Mouse (Mus musculus): Measurements from ENCODE around the gene Ypel5.
A peak's percentile ranks its signal among the peaks of the same experiment; 100 is the strongest.

Gene Ypel5

DNA sequence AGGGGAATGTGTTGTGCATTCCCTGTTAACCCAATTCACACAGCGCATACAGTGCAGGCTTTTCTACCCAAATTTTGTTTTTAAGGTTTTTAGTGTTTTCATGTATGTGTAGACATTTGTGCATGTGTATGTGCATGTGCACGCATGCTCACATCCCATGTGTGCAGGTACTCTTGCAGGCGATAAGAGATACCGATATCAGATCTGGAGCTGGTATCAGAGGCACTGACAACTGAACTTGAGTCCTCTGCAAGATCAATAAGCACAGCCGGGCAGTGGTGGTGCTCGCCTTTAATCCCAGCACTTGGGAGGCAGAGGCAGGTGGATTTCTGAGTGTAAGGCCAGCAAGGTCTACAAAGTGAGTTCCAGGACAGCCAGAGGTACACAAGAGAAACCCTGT, 8.1 kb downstream of the Ypel5 start:
- DNase-seq (ENCODE audit: low spot score): no peak

DNA sequence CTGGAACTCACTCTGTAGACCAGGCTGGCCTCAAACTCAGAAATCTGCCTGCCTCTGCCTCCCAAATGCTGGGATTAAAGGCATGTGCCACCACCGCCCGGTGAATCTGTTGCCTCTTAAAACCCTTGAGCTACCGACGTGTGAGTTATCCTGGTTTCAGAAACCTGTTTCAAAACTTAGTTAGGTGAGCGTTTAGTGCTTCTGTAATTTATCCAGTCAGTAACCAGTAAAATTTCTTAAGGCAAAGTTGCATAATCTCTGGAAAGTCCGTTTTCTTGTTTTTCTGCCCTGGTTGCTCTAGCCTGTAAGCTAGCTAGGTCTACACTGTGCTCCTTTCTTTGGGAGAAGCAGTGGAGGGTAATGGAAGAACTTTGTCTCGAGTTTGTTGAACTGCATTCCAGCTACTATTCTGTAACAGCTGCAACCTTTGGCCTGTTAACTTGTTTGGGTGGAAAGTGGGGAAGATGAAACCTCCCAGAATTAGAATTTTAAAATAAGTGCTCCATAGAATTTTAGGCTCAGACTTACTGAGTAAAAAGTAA, 8.8 kb downstream of the Ypel5 start:
- DNase-seq (ENCODE audit: low spot score): no peak

DNA sequence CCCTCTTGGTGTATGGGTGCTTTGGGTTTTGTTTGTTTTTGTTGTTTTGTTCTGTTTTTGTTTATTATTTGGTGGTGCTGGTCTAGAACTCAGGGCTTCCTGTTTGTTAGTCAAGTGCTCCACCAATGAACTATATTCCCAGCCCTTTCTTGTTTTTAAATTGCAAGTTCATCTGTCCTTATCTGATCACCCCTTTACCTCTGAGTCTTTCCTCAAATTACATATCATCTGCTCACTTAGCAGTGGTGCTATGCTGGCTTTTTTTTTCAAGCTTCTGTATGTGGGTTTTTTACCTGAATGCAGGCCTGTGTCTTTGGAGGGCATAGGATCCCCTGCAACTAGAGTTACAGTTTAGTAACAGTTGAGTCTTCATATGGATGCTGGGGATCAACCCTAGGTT, 9.3 kb downstream of the Ypel5 start:
- no peak for DNase-seq (ENCODE audit: low spot score)

DNA sequence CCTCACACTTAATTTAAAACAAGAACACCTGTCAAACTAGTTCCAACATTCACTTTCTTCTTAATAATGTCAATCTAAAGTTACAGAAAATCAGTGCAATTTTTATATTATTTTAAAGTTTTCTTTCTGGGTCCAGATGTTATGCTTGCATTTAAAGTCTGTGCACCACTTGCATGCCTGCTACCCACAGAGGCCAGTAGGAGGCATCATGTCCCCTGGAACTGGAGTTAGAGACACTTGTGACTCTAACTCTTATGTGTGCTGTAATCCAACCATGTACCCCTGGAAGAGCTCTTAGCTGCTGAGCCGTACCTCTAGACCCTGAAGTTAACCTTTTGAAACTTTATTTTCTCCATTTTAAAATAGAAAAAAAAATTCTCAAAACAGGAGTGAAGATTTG, 19.0 kb downstream of the Ypel5 start:
- DNase-seq (ENCODE audit: low spot score): no peak

DNA sequence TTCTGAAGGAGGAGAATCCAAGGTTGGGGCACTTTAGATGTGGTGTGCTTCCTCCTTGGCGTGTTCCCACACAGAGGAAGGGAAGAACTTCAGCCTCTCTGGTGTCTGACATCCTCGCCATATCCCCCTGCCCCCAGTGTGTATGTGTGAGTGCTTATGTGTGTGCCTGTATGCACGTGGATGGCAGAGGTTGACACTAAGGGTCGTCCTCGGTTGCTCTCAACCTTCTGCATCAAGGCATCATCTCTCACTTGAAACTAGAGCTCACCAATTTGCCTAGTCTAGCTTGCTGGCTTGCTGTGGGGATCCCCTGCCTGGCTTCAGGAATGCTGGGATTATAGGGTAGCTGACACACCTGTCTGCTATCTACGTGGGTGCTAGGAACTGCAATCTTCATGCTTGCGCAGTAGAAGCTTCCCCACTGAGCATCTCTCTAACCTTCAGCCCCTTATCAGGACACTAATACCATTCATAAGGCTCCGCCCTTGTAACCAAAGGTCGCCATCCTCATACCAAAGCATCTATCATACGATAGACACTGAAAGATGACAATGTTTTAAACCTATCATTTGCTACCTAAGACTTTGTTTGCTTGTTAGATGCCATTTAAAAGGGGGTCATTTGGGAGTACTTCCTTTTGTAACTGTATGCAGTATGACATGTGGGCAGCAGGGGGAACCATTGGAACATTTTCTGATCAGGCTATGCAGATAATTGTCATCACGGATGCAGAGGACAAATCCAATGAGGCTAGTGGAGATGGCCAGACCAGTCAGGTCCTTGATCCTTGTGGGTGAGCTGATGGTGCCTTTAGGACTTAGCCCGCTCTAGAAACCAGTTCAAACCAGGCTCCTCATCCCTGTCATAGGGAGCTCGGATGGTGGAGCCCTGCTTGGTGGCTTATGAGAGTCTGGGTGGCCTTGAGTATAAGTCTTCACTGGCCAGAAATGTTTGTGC, 21.7 kb downstream of the Ypel5 start:
- peak; percentile 67 for DNase-seq (ENCODE audit: low spot score)

DNA sequence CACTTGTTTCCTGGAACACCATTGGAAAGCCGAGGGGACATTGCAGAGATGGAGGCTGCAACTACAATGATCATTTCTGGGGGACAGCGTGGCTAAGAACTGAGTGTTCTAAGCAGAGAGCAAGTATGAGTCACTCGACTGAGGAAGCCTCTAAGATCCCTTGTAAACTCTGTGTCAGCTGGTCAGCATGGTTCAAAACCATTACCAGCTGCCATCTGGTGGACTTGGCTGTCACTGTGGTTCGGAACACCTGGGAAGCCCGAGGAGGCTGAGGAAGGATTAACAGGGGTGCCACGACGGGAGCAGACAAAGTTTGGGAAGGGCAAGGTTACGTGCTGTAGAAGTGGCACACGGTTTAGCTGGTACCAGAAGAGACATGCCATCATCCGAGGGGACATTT, 27.0 kb downstream of the Ypel5 start:
- DNase-seq (ENCODE audit: low spot score): no peak

DNA sequence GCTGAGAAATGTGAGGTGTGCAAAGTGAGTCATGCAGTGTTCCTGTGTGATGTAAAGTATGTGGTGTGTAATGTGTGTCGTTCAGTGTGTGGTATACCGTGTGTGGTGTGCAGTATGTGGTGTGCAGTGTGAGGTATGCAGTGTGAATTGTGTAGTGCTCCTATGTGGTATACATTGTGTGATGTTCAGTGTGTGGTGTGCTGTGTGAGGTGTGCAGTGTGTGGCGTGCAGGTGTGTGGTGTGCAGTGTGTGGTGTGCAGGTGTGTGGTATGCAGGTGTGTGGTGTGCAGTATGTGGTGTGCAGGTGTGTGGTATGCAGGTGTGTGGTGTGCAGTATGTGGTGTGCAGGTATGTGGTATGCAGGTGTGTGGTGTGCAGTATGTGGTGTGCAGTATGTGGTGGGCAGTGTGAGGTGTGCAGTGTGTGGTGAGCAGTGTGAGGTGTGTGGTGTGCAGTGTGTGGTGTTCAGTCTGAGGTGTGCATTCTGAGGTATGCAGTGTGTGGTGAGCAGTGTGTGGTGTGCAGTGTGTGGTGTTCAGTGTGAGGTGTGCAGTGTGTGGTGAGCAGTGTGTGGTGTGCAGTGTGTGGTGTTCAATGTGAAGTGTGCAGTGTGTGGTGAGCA, 30.5 kb downstream of the Ypel5 start:
- DNase-seq (ENCODE audit: low spot score): no peak

DNA sequence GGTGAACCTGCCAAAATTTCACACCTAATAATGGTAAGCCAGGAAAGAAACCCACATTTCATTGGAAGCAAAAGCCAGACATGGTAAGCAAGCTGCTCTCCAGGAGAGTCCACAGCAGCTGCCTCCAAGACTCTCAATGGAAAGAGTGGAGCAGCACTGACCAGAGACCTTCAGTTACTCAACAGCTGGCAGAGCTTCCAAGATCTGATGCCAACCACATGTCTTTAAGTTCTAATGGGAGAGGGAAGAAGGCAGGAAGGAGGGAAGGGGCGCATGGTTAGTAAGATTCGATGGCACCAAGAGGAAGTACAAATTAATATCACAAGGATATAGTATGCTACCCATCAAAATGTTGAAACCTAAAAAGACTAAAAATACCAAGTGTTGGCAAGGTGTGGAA, 31.9 kb downstream of the Ypel5 start:
- no peak for DNase-seq (ENCODE audit: low spot score)

DNA sequence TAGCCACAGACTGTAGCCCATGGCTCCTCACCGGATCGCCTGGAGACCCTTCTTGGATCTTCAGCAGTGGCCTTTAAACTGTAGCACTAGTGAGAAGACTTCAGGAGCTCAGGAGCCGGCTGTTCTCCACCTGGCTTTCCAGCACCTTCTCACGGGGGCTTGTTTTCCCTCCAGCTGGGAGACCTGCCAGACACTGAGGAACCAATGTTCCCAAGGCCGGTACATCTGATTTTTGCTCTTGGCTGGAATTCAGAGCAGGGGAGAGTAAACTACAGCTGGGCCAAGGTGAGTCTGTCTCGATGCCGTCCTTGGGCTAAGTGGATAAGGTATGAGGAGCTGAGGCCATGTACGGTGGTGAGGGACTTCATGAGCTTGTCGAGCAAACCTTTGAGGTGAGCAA, 42.7 kb downstream of the Ypel5 start:
- no peak for DNase-seq (ENCODE audit: low spot score)

DNA sequence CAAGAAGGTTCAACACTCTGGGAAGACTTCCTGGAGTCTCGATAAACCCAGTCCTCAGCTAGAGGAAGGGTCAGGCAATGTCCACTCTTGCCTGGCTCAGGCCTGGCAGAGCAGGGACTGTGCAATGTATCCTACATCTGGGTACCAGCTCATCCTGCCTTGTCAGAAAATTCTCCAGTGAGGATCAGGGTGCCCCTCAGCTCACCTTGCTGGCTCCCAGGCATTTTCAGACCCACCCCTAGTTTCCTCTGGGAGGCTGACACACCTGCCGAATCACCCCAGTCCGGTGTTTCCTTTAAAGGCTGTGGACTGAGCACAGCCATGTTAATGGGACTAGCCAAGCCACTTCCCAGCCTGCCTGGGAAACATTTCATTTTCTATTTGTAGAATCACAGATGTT, 43.9 kb downstream of the Ypel5 start:
- DNase-seq (ENCODE audit: low spot score): no peak

DNA sequence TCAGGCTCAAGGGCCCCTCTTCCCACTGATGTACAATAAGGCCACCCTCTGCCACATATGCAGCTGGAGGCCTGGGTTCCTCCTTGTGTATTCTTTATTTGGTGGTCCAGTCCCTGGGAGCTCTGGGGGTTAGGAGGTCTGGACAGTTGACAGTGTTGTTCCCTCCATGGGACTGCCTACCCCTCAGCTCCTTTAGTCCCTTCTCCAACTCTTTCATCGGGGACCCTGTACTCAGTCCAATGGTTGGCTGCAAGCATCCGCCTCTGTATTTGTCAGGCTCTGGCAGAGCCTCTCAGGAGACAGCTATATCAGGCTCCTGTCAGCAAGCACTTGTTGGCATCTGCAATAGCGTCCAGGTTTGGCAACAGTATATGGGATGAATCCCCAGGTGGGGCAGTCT, 44.8 kb downstream of the Ypel5 start:
- DNase-seq (ENCODE audit: low spot score): no peak

DNA sequence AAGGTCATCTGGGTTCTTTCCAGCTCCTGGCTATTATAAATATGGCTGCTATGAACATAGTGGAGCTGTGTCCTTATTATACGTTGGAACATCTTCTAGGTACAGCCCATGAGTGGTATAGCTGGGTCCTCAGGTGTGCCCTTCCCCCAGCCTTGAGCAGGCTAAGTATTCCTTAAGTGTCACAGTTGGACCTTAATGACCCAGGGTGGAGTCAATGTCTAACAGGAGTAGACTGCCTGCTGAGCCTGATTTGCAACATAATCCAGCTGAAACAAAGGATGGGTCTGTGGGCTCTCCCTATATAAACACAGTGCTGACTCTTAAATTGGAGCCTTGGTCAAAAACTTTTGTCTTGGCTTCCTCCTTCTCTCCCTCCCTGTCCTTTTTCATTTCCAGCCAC, 45.6 kb downstream of the Ypel5 start:
- DNase-seq (ENCODE audit: low spot score): no peak

DNA sequence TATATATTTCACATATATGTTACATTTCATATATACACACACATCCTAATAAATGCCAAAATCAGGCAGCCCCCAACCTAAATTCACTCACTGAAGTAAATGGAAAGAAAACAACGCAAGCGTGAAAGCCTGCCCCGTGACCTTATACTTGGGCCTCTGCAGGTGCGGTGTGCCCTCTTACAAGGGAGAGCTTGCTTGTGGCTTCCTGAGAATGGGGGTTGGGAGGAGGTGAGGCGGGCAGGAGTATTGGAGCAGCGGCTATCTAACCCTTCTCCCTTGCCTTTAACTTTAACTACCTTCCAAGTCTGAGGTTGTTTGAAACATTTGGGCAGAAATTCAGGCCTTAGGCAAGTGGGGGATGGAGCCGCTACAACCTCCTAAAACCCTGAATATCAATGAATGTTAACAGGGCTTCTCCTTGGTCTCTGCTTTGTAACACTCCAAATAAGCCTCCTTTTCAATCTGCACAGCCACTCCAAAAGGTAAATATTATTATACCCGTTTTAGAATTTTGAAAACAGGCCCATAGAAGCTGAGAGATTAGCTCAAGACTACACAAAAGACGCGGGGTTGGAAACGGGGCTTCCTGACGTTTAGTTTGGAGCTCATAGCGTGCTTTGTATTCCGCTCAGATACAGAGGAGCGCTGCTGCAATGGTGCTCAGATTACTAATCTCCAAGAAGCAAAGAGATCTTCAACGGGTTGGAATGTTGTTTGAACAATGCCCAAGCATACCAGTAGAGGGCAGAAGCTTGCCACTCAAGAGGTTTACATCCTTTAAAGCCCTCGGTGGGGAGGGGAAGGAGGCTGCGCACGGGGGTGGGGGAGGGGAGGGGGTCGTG, 53.5 kb downstream of the Ypel5 start:
- DNase-seq (ENCODE audit: low spot score): peak; percentile 91

DNA sequence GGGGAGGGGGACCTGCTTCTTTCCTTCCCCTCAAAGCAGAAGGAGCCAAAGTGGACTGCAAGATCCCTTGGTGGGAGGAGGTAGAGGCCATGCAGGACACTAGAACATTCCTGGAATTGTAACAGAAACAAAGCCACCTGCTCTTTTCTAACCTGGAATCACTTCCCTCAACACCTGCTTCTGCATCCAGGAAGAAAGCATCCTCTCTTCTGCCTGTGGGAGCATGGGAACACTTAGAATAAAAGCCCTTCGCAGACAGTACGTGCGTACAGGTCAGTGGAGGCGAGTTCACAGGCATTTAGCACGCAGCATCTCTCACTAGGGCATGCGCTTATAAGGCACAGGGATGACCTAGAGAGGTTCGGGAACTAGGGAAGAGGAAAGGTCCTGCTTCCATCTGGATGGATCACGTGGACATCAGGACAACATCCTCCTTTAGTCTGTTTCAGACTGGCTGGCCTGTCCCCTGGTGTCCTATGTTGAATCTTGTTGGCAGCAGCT, 54.2 kb downstream of the Ypel5 start:
- DNase-seq (ENCODE audit: low spot score): no peak

DNA sequence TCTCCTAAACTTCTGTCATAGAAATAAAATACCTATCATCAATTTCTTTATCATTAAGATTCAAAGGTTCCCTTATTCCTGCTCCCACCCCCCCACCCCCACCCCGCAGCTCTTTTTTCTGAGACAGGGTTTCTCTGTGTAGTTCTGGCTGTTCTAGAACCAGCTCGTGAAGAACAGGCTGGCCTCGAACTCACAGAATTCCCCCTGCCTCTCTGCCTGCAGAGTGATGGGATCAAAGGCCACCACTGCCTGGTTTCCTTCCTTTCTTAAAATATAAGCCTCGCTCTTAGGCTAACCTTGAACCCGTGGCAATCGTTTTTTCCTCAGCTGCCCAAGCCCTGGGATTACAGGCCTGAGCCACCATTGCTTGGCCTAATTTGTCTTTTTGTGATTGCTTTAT, 55.3 kb downstream of the Ypel5 start:
- no peak for DNase-seq (ENCODE audit: low spot score)

DNA sequence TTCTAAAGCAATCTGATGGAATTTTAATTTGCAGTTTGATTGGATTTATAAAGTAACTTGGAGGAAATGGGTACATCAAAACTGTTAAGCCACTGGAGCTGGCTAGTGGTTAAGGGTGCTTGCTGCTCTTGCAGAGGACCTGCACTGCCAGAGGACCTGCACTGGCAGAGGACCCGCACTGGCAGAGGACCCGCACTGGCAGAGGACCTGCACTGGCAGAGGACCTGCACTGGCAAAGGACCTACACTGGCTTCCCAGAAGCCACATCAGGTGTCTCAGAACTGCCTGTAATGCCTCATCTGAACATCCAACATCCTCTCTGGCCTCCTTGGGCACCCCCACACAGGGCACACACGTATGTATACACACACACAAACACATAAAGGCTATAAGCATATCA, 59.3 kb downstream of the Ypel5 start:
- no peak for DNase-seq (ENCODE audit: low spot score)

DNA sequence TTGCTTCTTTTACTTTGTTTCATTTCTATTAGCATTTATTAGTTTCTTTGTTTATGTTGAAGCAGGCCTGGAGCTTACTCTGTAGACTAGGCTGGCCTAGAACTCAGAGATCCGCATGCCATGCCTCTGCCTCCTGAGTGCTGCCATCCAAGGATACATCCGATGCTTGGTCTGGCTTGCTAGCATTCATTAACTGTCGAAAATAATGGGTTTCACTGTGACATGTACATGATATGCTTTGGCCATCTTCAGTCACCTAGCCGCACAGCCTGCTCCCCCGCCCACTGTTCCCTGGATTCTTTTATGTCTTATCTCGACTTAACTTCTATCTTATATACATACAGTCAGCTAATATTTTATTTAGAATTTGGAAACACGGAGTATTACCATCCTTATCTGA, 60.8 kb downstream of the Ypel5 start:
- DNase-seq (ENCODE audit: low spot score): no peak

DNA sequence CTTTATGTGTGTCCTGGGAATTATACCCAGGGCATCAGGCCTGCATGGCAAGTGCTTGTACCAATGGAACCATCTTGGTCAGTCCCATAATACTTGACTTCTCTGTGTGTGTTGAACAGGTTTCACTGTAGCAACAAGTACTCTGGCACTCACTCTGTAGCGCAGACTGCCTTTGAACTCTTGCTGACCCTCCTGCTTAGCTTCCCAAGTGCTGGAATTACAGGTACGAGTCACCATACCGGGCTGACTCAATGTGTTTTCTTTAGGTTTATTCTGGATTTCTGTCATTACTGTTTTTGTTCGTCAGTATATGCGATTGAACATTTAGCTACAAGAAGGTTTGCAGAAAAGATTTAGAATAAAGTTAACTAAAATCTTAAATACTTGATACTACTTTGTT, 61.7 kb downstream of the Ypel5 start:
- DNase-seq (ENCODE audit: low spot score): no peak

DNA sequence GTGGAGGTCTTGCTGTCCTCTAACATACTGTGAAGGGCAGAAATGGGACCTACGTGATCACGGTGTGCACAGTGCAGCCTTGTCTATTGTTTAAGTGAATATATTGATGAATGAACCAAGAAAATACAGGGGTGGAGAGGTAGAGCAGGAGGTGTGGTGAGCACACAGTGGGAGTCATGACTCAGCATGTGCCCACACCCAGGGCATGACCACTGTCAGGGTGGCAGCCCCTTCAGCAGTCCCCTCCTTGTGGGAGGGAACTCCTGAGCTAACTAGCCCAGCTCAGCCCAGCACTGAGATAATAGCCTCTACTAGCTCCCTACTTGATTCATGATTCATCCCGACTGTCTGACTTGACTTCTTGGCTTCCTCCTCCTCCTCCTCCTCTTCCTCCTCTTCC, 62.5 kb downstream of the Ypel5 start:
- DNase-seq (ENCODE audit: low spot score): no peak
